Mouse (Mus musculus): Measurements from ENCODE around the gene Nr1d1. TPM values are rescaled to one million over a fixed set of nuclear protein-coding genes. Genes with fewer than 3 reads are reported as not detected.

The Nr1d1 gene
- polyA plus RNA-seq, 1 experiment from 2014 or later, result 3.0 TPM

GRCm38 (mm10) chr11:98797306-98797705 is 22.2 kb upstream of the Nr1d1 start:
- H3K4me1 ChIP-seq (ENCODE audit: control insufficient read depth, insufficient read depth, low read length), result peaks cover 27% of the 10 kb centered on the region
- H3K27me3 ChIP-seq (ENCODE audit: control insufficient read depth, insufficient read depth, low read length), result no peaks in the 10 kb centered on the region
- ATAC-seq (ENCODE audit: low FRiP score, low TSS enrichment), result no peak
- H3K27ac ChIP-seq (replicated peaks; ENCODE audit: low read depth, low read length), result peak overlapping the region; percentile 98; the same call in 1 of the 2 replicates
- H3K4me2 ChIP-seq (ENCODE audit: low read length), result peak overlapping the region; percentile 95
- H3K9ac ChIP-seq (replicated peaks; ENCODE audit: low read length), result peak overlapping the region; percentile 99
- H3K36me3 ChIP-seq (ENCODE audit: control insufficient read depth, insufficient read depth, low read length), result peaks cover 39% of the 10 kb centered on the region
- 14% methylated on average over 5 of the region's 5 CpGs for WGBS
- no peaks in the 10 kb centered on the region for H3K9me3 ChIP-seq (ENCODE audit: control insufficient read depth, low read length)
- peak overlapping the region; percentile 100 for H3K4me3 ChIP-seq (replicated peaks; ENCODE audit: low read depth, low read length)
- DNase-seq, result no peak

- peaks cover 27% of the 10 kb centered on the region for H3K4me1 ChIP-seq (ENCODE audit: control insufficient read depth, insufficient read depth, low read length)
- peak; percentile 93 for DNase-seq
- H3K9me3 ChIP-seq (ENCODE audit: control insufficient read depth, low read length), result no peaks in the 10 kb centered on the region
- 4% methylated on average over 23 of the region's 23 CpGs for WGBS
- H3K27ac ChIP-seq (replicated peaks; ENCODE audit: low read depth, low read length), result peak overlapping the region; percentile 98
- H3K27me3 ChIP-seq (ENCODE audit: control insufficient read depth, insufficient read depth, low read length), result no peaks in the 10 kb centered on the region
- peak; percentile 55; the same call in 1 of the 2 replicates for ATAC-seq (ENCODE audit: low FRiP score, low TSS enrichment)
- H3K4me2 ChIP-seq (ENCODE audit: low read length), result peak overlapping the region; percentile 95
- H3K36me3 ChIP-seq (ENCODE audit: control insufficient read depth, insufficient read depth, low read length), result peaks cover 33% of the 10 kb centered on the region
- peak overlapping the region; percentile 100 for H3K4me3 ChIP-seq (replicated peaks; ENCODE audit: low read depth, low read length)
- peak overlapping the region; percentile 99 for H3K9ac ChIP-seq (replicated peaks; ENCODE audit: low read length)
These were observed 21.5 kb upstream of the Nr1d1 start for GRCm38 (mm10) chr11:98796515-98797216.

GRCm38 (mm10) chr11:98795714-98796514 is 20.8 kb upstream of the Nr1d1 start:
- no peaks in the 10 kb centered on the region for H3K27me3 ChIP-seq (ENCODE audit: control insufficient read depth, insufficient read depth, low read length)
- peak; percentile 56 for ATAC-seq (ENCODE audit: low FRiP score, low TSS enrichment)
- peaks cover 27% of the 10 kb centered on the region for H3K4me1 ChIP-seq (ENCODE audit: control insufficient read depth, insufficient read depth, low read length)
- H3K9me3 ChIP-seq (ENCODE audit: control insufficient read depth, low read length), result no peaks in the 10 kb centered on the region
- peak overlapping the region; percentile 100 for H3K4me3 ChIP-seq (replicated peaks; ENCODE audit: low read depth, low read length)
- DNase-seq, result no peak
- H3K27ac ChIP-seq (replicated peaks; ENCODE audit: low read depth, low read length), result peak overlapping the region; percentile 98
- WGBS, result under 1% methylated on average over 71 of the region's 74 CpGs
- H3K9ac ChIP-seq (replicated peaks; ENCODE audit: low read length), result peak overlapping the region; percentile 99
- peaks cover 25% of the 10 kb centered on the region for H3K36me3 ChIP-seq (ENCODE audit: control insufficient read depth, insufficient read depth, low read length)
- H3K4me2 ChIP-seq (ENCODE audit: low read length), result peak overlapping the region; percentile 95

GRCm38 (mm10) chr11:98795015-98795713 is 20.0 kb upstream of the Nr1d1 start, which contains the start of gene Msl1:
TSS of gene Msl1 (plus strand) at chr11:98795516.
- H3K9me3 ChIP-seq (ENCODE audit: control insufficient read depth, low read length), result no peaks in the 10 kb centered on the region
- under 1% methylated on average over 62 of the region's 89 CpGs for WGBS
- ATAC-seq (ENCODE audit: low FRiP score, low TSS enrichment) (peak; percentile 79), DNase-seq (peak; percentile 94)
- H3K27ac ChIP-seq (replicated peaks; ENCODE audit: low read depth, low read length), result peak within 1 kb of the TSS; percentile 98
- peak within 1 kb of the TSS; percentile 95 for H3K4me2 ChIP-seq (ENCODE audit: low read length)
- H3K4me3 ChIP-seq (replicated peaks; ENCODE audit: low read depth, low read length), result peak within 1 kb of the TSS; percentile 100
- no peaks in the 10 kb centered on the region for H3K27me3 ChIP-seq (ENCODE audit: control insufficient read depth, insufficient read depth, low read length)
- H3K4me1 ChIP-seq (ENCODE audit: control insufficient read depth, insufficient read depth, low read length), result peaks cover 27% of the 10 kb centered on the region
- H3K9ac ChIP-seq (replicated peaks; ENCODE audit: low read length), result peak within 1 kb of the TSS; percentile 99
- peaks cover 18% of the 10 kb centered on the region for H3K36me3 ChIP-seq (ENCODE audit: control insufficient read depth, insufficient read depth, low read length)

GRCm38 (mm10) chr11:98794469-98795014 is 19.4 kb upstream of the Nr1d1 start:
- peaks cover 11% of the 10 kb centered on the region for H3K36me3 ChIP-seq (ENCODE audit: control insufficient read depth, insufficient read depth, low read length)
- H3K9me3 ChIP-seq (ENCODE audit: control insufficient read depth, low read length), result no peaks in the 10 kb centered on the region
- H3K4me2 ChIP-seq (ENCODE audit: low read length), result peak overlapping the region; percentile 95
- H3K4me1 ChIP-seq (ENCODE audit: control insufficient read depth, insufficient read depth, low read length), result peaks cover 30% of the 10 kb centered on the region
- H3K27ac ChIP-seq (replicated peaks; ENCODE audit: low read depth, low read length), result peak overlapping the region; percentile 98
- peak overlapping the region; percentile 100 for H3K4me3 ChIP-seq (replicated peaks; ENCODE audit: low read depth, low read length)
- peak; percentile 62 for ATAC-seq (ENCODE audit: low FRiP score, low TSS enrichment)
- DNase-seq, result peak; percentile 78
- under 1% methylated on average over 30 of the region's 30 CpGs for WGBS
- peak overlapping the region; percentile 99 for H3K9ac ChIP-seq (replicated peaks; ENCODE audit: low read length)
- no peaks in the 10 kb centered on the region for H3K27me3 ChIP-seq (ENCODE audit: control insufficient read depth, insufficient read depth, low read length)

- H3K9me3 ChIP-seq (ENCODE audit: control insufficient read depth, low read length), result no peaks in the 10 kb centered on the region
- no peak overlapping the region for H3K4me3 ChIP-seq (replicated peaks; ENCODE audit: low read depth, low read length)
- no peak overlapping the region for H3K27ac ChIP-seq (replicated peaks; ENCODE audit: low read depth, low read length)
- no peak overlapping the region; the same call in 1 of the 2 replicates for H3K9ac ChIP-seq (replicated peaks; ENCODE audit: low read length)
- H3K4me2 ChIP-seq (ENCODE audit: low read length), result no peak overlapping the region
- ATAC-seq (ENCODE audit: low FRiP score, low TSS enrichment) (no peak), DNase-seq (no peak)
- H3K36me3 ChIP-seq (ENCODE audit: control insufficient read depth, insufficient read depth, low read length), result no peaks in the 10 kb centered on the region
- peaks cover 17% of the 10 kb centered on the region for H3K4me1 ChIP-seq (ENCODE audit: control insufficient read depth, insufficient read depth, low read length)
- 6% methylated on average over 4 of the region's 4 CpGs for WGBS
- H3K27me3 ChIP-seq (ENCODE audit: control insufficient read depth, insufficient read depth, low read length), result no peaks in the 10 kb centered on the region
These were observed 16.9 kb upstream of the Nr1d1 start for GRCm38 (mm10) chr11:98792081-98792480.

- no peak overlapping the region for H3K9ac ChIP-seq (replicated peaks; ENCODE audit: low read length)
- no peak for ATAC-seq (ENCODE audit: low FRiP score, low TSS enrichment)
- H3K27ac ChIP-seq (replicated peaks; ENCODE audit: low read depth, low read length), result no peak overlapping the region
- DNase-seq, result no peak
- H3K36me3 ChIP-seq (ENCODE audit: control insufficient read depth, insufficient read depth, low read length), result no peaks in the 10 kb centered on the region
- no peak overlapping the region for H3K4me3 ChIP-seq (replicated peaks; ENCODE audit: low read depth, low read length)
- H3K4me2 ChIP-seq (ENCODE audit: low read length), result no peak overlapping the region
- H3K4me1 ChIP-seq (ENCODE audit: control insufficient read depth, insufficient read depth, low read length), result peaks cover 24% of the 10 kb centered on the region
- no peaks in the 10 kb centered on the region for H3K9me3 ChIP-seq (ENCODE audit: control insufficient read depth, low read length)
- no peaks in the 10 kb centered on the region for H3K27me3 ChIP-seq (ENCODE audit: control insufficient read depth, insufficient read depth, low read length)
- 72% methylated on average over 1 of the region's 1 CpGs for WGBS
These were observed 16.3 kb upstream of the Nr1d1 start for GRCm38 (mm10) chr11:98791448-98791847.

GRCm38 (mm10) chr11:98790631-98791205 is 15.6 kb upstream of the Nr1d1 start:
- no peak overlapping the region for H3K27ac ChIP-seq (replicated peaks; ENCODE audit: low read depth, low read length)
- no peaks in the 10 kb centered on the region for H3K9me3 ChIP-seq (ENCODE audit: control insufficient read depth, low read length)
- WGBS, result 86% methylated on average over 5 of the region's 5 CpGs
- ATAC-seq (ENCODE audit: low FRiP score, low TSS enrichment) (no peak), DNase-seq (no peak)
- H3K9ac ChIP-seq (replicated peaks; ENCODE audit: low read length), result no peak overlapping the region
- peaks cover 31% of the 10 kb centered on the region for H3K4me1 ChIP-seq (ENCODE audit: control insufficient read depth, insufficient read depth, low read length)
- no peaks in the 10 kb centered on the region for H3K36me3 ChIP-seq (ENCODE audit: control insufficient read depth, insufficient read depth, low read length)
- no peaks in the 10 kb centered on the region for H3K27me3 ChIP-seq (ENCODE audit: control insufficient read depth, insufficient read depth, low read length)
- no peak overlapping the region for H3K4me3 ChIP-seq (replicated peaks; ENCODE audit: low read depth, low read length)
- H3K4me2 ChIP-seq (ENCODE audit: low read length), result no peak overlapping the region
